Mouse (Mus musculus): ENCODE measurements around the gene Snx29. TPM values are rescaled to one million over a fixed set of nuclear protein-coding genes. Genes with fewer than 3 reads are reported as not detected.

The Snx29 gene
- total RNA-seq, 2 experiments from 2014 or later = 23.8 to 24.9 TPM

- Histone ChIP-seq H3K27ac (no peak overlapping the region), H3K4me3 (no peak overlapping the region)
- no peak for TF ChIP-seq CTCF (conservative IDR thresholded peaks at IDR 0.05)
- no peak for DNase-seq (ENCODE audit: low spot score in 2 of 2)
Observed at GRCm38 (mm10) chr16:11471246-11471645, 148.5 kb downstream of the Snx29 start.

- DNase-seq (ENCODE audit: low spot score in 2 of 2) = no peak
- TF ChIP-seq CTCF (conservative IDR thresholded peaks at IDR 0.05) = no peak
- Histone ChIP-seq H3K27ac (no peak overlapping the region), H3K4me3 (no peak overlapping the region)
Observed at GRCm38 (mm10) chr16:11472852-11473251, 150.1 kb downstream of the Snx29 start.

- Histone ChIP-seq H3K27ac (no peak overlapping the region), H3K4me3 (no peak overlapping the region)
- TF ChIP-seq CTCF (conservative IDR thresholded peaks at IDR 0.05) = no peak
- no peak for DNase-seq (ENCODE audit: low spot score in 2 of 2)
Observed at GRCm38 (mm10) chr16:11473474-11473873, 150.8 kb downstream of the Snx29 start.

- Histone ChIP-seq H3K4me3 (no peak overlapping the region), H3K27ac (no peak overlapping the region)
- TF ChIP-seq CTCF (conservative IDR thresholded peaks at IDR 0.05) = no peak
- no peak for DNase-seq (ENCODE audit: low spot score in 2 of 2)
Observed at GRCm38 (mm10) chr16:11473893-11474505, 151.3 kb downstream of the Snx29 start.

- no peak for TF ChIP-seq CTCF (conservative IDR thresholded peaks at IDR 0.05)
- Histone ChIP-seq H3K27ac (no peak overlapping the region), H3K4me3 (no peak overlapping the region)
- DNase-seq (ENCODE audit: low spot score in 2 of 2) = no peak
Observed at GRCm38 (mm10) chr16:11475137-11475943, 152.6 kb downstream of the Snx29 start.

GRCm38 (mm10) chr16:11476314-11476713 lies 153.6 kb downstream of the Snx29 start:
- H3K27ac ChIP-seq = no peak overlapping the region

GRCm38 (mm10) chr16:11476968-11477367 lies 154.3 kb downstream of the Snx29 start:
- TF ChIP-seq CTCF (conservative IDR thresholded peaks at IDR 0.05) = no peak
- H3K4me3 ChIP-seq = no peak overlapping the region

More at GRCm38 (mm10) chr16:11476314-11476713, 153.6 kb downstream of the Snx29 start:
- DNase-seq (ENCODE audit: low spot score in 2 of 2) = no peak
- no peak overlapping the region for H3K4me3 ChIP-seq
- TF ChIP-seq CTCF (conservative IDR thresholded peaks at IDR 0.05) = no peak

GRCm38 (mm10) chr16:11477591-11477990 lies 154.9 kb downstream of the Snx29 start:
- DNase-seq (ENCODE audit: low spot score in 2 of 2) = no peak
- no peak for TF ChIP-seq CTCF (conservative IDR thresholded peaks at IDR 0.05)
- Histone ChIP-seq H3K27ac (no peak overlapping the region), H3K4me3 (no peak overlapping the region)

More at GRCm38 (mm10) chr16:11476968-11477367, 154.3 kb downstream of the Snx29 start:
- no peak overlapping the region for H3K27ac ChIP-seq
- no peak for DNase-seq (ENCODE audit: low spot score in 2 of 2)

GRCm38 (mm10) chr16:11479605-11480004 lies 156.9 kb downstream of the Snx29 start:
- no peak overlapping the region for H3K4me3 ChIP-seq
- no peak for DNase-seq (ENCODE audit: low spot score in 2 of 2)
- TF ChIP-seq CTCF (conservative IDR thresholded peaks at IDR 0.05) = no peak

GRCm38 (mm10) chr16:11482189-11482588 lies 159.5 kb downstream of the Snx29 start:
- no peak for TF ChIP-seq CTCF (conservative IDR thresholded peaks at IDR 0.05)
- DNase-seq (ENCODE audit: low spot score in 2 of 2) = no peak
- Histone ChIP-seq H3K27ac (no peak overlapping the region), H3K4me3 (no peak overlapping the region)

More at GRCm38 (mm10) chr16:11479605-11480004, 156.9 kb downstream of the Snx29 start:
- no peak overlapping the region for H3K27ac ChIP-seq

- H3K27ac ChIP-seq = no peak overlapping the region
- no peak overlapping the region for H3K4me3 ChIP-seq
- no peak for DNase-seq (ENCODE audit: low spot score in 2 of 2)
- TF ChIP-seq CTCF (conservative IDR thresholded peaks at IDR 0.05) = no peak
Observed at GRCm38 (mm10) chr16:11494895-11495294, 172.2 kb downstream of the Snx29 start.

- H3K27ac ChIP-seq = no peak overlapping the region
- no peak for TF ChIP-seq CTCF (conservative IDR thresholded peaks at IDR 0.05)
- no peak overlapping the region for H3K4me3 ChIP-seq
- no peak for DNase-seq (ENCODE audit: low spot score in 2 of 2)
Observed at GRCm38 (mm10) chr16:11495923-11496616, 173.4 kb downstream of the Snx29 start.

GRCm38 (mm10) chr16:11496721-11497120 lies 174.0 kb downstream of the Snx29 start:
- no peak overlapping the region for H3K4me3 ChIP-seq
- no peak overlapping the region for H3K27ac ChIP-seq
- TF ChIP-seq CTCF (conservative IDR thresholded peaks at IDR 0.05) = no peak
- no peak for DNase-seq (ENCODE audit: low spot score in 2 of 2)

All from layer of hippocampus, adult 2 months (tissue).